Mouse (Mus musculus): ENCODE measurements at regions not wholly inside any gene's neighbourhood (a gene's known extent, or its start where the extent isn't known, plus 50 kb on each side); places are given as distances from the start of the nearest gene placed in this dataset.

DNA sequence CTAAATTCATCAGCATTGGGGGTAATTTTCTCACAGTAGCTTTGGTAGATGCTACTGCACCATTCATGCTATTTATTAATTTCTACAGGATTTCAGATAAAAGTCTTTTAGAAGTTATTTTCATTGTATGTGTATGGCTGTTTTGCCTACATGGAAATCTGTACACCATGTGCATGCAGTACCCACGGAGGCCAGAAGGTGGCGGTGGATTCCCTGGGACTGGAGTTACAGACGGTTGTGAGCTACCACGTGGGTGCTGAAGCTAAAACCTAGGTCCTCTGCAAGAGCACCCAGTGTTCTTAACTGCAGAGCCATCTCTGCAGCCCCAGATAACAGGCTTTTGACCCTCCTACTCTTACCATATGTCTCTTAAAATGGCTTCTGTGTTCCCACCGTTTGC, 176.7 kb upstream of the Fam19a5 start:
- peak; percentile 0 for DNase-seq (ENCODE audit: low read depth)

- DNase-seq (ENCODE audit: low read depth), result no peak
These were observed 174.7 kb upstream of the Fam19a5 start for GRCm38 (mm10) chr15:87369381-87369780.

DNA sequence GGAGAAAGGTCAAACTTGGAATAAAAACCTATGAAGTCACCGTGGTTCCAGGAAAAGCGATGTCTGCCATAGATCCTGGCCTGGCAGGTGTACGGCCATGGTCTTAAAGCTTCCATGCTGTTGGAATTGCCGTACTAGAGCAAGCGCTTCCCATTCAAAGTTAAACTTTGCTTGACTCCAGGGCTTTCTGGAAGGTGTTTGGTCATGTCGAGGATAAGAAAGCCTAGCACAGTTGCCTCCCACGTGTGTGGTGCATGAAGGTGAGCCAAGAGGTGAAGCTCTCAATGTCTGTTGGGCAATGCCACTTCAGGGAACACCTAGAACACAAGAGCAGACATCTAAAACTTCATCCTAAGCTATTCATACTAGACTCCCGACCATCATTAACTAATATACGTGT, 174.3 kb upstream of the Fam19a5 start:
- DNase-seq (ENCODE audit: low read depth), result no peak

GRCm38 (mm10) chr15:87370761-87371160, 173.3 kb upstream of the Fam19a5 start:
- DNase-seq (ENCODE audit: low read depth), result no peak

DNA sequence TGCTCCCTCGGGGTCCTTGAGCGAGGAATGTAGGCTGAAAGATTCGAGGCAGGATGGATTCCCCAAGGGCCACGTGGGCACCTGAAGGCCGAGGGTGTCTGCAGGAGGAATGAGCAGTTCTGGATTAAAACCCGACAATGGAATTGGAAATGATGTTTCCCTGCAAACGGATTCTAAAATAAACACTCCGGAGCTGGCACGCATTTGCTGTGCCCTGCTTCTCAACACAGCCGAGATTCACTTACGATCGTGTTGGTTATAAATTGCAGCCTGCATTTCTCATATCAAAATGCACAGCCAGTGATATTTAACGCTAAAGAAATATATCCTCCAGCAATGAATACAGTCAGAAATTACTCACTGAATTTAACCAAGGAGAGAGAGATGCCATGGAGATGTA, 169.4 kb upstream of the Fam19a5 start:
- DNase-seq (ENCODE audit: low read depth), result no peak

DNA sequence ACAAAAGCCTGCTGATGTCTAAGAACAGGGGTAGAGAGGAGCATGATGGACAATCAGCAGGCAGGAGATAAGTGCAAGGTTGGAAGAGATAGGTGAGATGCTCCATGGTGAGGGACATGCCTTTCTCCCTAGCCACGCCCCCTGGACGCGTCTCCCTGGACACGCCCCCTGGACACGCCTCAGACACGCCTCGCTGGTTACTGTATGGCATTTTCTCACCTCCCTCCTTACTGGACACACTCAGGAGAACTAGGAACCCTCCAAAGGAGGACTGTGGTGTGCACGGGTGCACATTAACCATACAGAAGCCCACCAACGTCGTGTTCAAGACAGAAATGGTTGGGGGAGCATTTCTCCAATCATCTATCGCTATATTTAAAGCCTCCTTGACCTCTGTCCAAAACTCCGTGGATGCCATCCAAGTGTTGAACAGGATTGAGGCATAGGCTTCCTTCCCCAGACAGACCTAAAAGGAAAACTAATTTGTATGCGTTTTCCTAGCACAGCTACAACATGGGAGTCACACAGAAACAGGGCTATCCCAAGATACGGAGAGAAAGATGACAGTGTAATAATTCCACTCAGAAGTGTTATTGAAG, 168.4 kb upstream of the Fam19a5 start:
- DNase-seq (ENCODE audit: low read depth), result no peak

DNA sequence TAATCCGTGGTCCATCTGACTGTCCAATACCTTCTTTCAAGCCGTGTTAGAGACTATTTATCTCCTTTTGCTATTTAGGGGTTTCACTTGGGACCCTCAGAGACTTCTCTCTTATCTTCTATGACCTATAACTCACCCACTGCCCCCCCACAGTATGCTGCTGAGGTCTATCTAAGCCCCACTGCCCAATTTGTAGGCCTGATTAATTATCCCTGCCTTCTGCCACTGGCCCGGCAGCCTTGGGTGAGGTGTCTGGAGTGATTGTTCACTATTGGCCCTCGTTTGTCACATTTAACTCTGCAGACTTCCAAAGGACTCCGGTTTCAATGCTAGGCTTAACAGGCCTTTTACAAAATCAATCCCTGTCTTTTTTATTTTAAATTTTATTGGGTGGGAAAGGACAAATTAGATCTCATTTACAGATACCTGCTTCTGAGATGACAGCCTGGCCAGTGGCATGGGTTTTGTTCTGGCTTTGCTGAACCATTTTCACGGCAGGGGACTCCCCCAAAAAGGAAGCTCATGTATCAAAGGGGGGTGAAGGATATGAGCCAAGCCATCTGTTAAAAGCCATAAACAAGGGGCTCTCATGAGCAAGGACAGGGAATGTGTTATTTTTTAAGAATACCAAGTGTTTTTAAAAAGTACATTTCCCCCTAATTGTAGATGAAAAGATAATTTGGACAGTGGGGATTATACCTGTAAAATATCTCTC, 160.4 kb upstream of the Fam19a5 start:
- DNase-seq (ENCODE audit: low read depth), result no peak

DNA sequence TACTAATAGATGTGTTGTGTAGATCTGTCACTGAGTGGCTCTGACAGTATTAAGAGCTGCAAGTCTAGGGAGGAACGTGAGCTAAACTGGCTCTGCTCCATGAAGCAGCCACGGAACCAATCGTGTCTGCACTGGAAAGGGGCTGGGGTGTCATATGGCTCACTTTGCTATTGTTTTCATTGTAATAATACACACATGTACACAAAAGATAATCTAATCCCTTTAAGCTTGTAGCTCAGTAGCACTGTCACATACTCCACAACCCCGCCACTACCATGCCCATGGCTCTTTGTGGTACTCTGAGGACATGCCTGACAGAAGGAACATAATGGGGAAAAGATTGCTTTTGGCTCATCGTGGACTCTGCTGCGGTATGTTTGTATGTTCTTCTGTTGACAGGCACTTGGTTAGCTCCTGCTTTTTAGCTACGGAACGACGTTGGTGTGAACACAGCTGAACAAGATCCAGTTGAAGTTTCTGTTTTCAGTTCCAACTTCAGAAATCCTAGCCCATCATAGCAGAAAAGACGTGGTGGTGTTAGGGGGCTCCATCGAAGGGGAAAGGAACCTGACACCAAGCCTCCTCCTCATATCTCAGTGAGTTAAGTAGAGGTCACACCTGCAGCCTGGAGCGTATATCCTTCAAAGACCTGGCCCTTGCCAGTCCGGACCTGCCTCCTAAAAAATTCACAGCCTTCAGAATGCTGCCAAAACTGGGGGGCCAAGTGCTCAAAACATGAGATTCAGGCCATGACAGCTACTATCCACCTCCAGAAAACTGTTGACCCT, 159.6 kb upstream of the Fam19a5 start:
- DNase-seq (ENCODE audit: low read depth), result no peak

GRCm38 (mm10) chr15:87386513-87386983, 157.6 kb upstream of the Fam19a5 start:
- no peak for DNase-seq (ENCODE audit: low read depth)

DNA sequence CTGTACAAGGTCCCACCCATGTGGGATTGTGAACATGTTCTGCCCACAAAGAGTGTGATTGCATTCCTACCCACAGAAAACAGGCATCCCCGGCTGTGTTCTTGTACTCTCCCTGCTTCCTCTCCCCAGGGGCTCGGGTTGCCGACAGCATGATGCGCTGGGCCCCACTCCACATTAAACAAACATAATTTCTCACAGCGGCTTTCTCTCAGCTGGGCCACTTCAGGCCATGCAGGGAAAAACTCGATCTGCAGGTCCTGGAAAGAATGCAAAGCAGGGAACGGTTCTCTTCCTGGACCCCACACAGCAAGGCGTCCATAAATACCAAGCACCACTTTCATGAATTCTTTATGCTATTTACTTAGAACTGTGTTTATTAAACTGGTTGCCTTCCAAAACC, 152.7 kb upstream of the Fam19a5 start:
- no peak for DNase-seq (ENCODE audit: low read depth)

DNA sequence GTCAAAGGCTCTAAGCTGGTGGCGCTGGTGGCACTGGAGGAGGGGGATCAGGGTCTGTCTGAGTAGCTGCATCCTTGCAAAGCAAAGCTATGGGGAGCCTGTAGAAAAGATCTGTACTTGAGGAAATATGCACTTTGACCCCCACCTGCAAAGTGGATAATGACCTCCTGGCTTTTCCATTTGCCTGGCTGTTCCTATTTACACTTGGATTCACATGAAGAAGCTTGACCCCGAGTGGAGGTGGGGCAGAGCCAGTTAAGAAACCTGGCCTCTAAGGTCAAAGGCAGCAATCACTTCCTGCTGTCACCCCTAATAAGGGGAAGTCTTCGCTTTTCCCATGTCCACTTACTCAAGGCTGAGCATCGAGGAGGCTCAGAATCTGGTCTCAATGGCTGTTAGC, 145.7 kb upstream of the Fam19a5 start:
- no peak for DNase-seq (ENCODE audit: low read depth)

- DNase-seq (ENCODE audit: low read depth), result no peak
These were observed 138.4 kb upstream of the Fam19a5 start for GRCm38 (mm10) chr15:87405689-87406088.

DNA sequence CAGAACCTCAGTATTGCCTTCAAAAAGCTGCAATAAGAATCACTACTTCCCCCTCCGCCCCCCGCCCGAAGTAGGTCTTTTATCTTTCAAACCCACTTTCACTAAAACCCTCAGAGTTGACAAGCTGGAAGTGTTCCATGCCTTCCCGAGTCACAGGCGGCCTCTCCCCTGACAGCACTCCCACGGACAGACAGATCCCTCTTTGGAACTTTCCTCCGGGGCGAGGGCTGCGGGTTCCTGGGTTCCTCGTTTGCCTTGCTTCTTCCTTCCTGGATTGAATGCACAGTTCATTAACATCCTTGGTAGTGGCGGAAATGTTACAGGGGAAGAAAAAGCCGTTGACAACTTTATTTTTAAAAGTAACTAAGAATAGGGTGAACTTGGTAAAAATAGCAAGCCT, 132.1 kb upstream of the Fam19a5 start:
- DNase-seq (ENCODE audit: low read depth), result no peak

- no peak for DNase-seq (ENCODE audit: low read depth)
These were observed 128.1 kb upstream of the Fam19a5 start for GRCm38 (mm10) chr15:87415996-87416395.

DNA sequence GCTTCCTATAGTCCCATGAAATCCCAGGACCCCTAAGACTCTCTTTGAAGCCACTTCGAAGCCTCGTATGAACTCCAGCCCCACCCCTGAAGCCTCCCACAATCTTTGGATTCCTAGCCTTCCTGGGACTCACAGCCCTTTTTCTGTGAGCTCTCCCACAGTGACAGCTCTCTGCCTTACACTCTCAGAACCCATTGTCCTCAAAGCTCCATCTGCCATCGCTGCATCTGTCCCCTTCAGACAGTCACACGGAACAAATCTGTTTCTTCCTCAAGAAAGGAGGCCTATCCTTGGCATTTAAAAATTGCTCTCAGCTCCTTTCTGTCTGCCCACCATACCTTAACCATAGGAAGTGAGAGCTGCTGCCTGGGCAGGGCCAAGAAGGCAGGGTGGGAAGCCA, 122.4 kb upstream of the Fam19a5 start:
- no peak for DNase-seq (ENCODE audit: low read depth)

- no peak for DNase-seq (ENCODE audit: low read depth)
These were observed 110.8 kb upstream of the Fam19a5 start for GRCm38 (mm10) chr15:87433306-87433705.

DNA sequence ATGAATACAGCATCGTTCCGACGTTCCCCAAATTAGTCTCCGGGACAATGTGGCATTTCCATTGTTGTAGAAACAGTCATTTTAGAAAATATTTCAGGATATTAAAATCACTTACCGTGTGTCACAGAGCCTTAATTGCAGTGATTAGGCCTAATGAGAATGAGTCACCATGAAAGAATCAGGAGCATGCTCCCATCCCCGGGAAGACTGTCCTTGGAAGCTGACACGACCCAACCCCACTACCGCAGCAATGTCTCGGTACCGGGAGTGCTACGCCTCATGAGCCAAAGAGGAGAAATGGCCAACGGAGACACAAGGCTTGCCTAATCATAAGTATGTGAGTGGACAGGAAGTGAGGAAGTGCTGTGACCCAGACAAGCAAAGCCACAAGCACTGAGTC, 110.2 kb upstream of the Fam19a5 start:
- DNase-seq (ENCODE audit: low read depth), result no peak

GRCm38 (mm10) chr15:87435566-87435965, 108.5 kb upstream of the Fam19a5 start:
- no peak for DNase-seq (ENCODE audit: low read depth)

DNA sequence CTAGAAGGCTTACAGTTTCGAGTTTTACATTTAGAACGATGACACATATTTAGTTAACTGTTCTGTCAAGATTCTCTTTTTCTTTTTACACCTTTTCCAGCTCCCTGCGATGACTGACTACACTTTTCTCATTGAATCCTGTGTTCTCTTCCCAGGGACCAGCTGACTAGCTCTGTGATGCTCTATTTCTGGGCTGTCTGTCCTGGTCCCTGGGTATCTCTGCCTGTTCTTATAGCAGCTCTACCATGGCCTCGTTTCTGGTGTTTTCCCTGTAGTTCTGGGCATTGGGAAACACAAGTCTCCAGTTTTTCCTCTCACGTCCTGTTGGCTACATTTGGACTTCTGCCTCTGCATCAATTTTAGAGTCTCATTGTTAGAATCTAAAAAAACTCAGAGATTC, 106.5 kb upstream of the Fam19a5 start:
- no peak for DNase-seq (ENCODE audit: low read depth)

DNA sequence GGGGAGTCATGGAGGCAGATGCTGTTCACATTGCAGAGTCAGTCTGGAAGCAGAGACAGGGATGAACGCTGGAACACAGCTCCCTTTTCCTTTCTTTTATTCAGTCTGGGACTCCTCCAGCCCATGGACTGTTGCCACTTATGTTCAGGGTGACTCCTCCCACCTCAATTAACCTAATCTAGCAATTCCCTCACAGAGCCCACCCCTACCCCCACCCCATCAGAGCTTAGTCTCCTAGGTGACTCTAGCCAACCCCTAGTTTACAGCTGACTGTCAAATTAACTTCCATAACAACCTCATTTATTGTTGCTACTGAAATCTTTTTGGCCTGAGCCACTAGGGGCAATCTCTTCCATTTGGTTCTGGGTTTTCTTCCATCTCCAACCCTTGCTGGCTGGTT, 85.2 kb upstream of the Fam19a5 start:
- no peak for DNase-seq (ENCODE audit: low read depth)

DNA sequence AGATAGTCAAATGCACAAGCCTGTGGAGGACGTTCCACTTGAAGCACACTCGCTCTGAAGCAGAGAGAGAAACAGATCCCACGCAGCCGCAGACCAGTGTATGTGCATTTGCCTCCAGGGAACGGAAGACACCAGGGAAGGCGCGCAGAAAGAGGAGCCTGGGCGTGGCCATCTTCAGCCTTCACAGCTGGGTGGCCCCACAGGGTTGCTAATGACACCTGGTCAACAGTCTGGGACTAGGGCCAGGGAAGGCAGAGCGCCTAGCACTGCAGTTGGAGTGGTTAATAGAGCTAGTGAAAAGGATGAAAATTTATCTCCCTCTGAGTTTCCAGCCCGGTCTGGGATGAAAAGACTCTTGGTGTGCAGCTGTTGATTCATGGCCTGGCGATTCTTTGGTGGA, 67.9 kb upstream of the Fam19a5 start:
- DNase-seq (ENCODE audit: low read depth), result no peak

DNA sequence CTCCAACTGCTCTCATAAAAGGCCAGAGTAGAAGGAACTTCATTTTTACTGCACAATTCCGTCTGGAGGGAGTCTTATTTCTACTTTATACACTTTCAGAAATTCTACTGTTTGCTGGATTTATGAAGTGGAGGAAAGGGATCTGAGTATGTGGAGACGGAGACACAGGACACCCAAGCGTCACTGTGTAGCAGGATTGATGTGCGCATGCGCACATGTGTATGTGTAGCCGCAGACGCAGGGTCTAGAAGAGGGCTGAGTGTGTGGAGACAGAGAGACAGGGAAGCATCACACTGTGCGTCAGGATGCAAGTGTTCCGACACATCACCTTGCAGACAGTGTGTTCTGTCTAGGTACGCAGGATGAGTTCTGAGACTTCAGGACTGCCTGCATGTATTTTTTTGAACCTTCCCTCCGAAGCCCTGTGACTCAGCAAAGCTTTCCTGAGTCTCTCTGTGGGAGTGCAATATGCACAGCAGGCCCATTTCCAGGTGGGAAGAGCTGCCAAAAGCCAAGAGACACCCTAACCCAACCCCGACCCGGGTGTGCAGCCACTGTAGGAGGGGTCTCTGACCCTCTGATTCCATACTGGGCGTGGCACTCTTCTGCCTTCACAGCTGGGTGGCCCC, 67.1 kb upstream of the Fam19a5 start:
- DNase-seq (ENCODE audit: low read depth), result no peak

DNA sequence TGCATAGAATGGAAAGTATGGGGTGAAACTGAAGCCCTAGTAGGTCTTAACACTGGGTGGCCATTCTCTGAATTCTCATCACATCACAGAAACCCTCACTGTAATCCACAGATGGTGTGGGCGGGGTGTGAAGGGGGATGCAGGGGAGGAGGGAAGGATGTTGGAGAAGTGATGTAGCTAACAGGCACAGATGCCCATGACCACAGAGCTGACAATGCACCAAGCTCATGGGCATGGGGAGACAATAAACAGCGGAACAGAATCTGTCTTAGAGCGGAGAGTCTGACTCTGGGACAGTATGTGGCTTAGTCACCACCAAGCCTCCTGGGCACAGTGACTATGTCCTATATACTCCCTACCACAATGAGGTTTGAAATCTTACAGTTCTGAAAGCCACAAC, 63.3 kb upstream of the Fam19a5 start:
- DNase-seq (ENCODE audit: low read depth), result no peak

All from 416B (cell line).